Mouse (Mus musculus) right cerebral cortex, postnatal 25 days (tissue): Measurements from ENCODE around the gene Gpsm2.

Experiments used
- DNase-seq: peaks from one replicate; pipeline ENCODE4 v3.0.0; 2022

Gpsm2 gene

DNA sequence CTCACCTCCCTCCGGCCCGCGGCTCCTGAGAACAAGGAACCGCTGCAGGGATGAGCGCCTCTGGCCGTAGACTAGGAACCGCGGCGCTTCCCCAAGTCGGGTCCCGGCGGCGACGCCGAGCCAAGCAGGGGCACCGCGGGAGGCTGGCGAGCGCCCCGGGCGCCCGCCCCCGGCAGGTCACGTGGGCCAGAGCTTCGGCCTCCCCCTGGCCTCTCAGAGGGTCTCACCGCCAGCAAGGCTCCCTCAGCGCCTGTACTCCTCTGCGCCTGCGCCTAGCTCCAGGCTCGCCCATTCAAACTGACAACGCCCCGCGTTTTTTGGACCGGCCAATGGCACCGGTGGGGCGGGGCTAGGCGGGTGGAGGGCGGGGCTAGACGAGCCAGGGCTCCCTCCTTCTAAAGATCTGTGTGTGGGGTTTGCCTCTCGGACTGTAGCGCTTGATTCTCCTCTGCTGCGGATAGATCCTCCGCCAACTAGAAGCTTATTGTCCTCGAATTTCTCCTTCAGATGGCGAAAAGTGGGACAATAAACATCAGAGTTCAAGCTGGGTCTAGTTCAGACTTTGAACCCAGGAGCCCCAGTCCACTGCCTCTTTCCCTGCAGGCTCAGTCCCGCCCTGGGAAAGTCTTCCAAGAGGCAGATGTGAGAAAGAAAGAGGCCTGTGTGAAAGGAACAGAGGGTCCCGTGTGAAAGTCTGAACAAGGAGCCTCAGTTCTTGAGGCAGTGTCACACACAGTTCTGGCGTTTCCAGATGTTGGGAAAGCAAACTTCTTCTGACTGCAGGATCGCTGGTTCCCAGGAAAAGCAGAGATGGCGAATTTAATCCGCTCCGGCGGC, at the start of gene Gpsm2:
Gpsm2 (minus strand) TSS at position 274 of the 837 bp plus-strand sequence.
- DNase-seq = peak; percentile 95

DNA sequence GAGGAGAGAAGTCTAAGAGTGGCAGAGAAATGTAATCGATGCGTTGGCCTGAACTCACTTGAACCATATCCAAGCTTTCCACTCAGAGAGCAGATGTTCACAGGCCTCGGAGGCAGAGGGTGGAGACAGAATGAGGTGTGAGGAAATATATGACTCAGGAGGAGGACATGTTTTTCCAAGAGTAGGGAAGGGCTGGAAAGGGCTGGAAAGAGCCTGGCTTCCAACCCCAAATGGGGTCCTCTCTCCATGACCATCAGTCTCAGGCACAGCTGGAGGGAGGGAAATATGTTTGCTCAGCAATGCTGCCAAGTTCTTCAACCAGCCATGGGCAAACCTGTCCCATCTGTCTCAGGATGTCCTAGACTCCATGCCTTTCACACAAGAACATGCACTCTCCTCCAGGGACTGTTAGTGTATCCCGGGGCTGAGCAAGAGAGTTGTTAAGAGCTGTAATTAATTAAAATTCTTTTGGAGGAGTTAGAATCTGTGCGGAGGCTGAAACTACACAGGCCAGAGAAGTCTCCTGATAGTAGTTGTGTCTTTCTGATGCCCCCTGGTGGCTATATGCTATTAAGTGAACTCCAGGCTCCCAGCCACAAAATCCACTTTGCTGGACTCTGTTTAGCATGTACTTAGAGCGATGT, 48.7 kb upstream of the Gpsm2 start:
- DNase-seq = peak; percentile 40

DNA sequence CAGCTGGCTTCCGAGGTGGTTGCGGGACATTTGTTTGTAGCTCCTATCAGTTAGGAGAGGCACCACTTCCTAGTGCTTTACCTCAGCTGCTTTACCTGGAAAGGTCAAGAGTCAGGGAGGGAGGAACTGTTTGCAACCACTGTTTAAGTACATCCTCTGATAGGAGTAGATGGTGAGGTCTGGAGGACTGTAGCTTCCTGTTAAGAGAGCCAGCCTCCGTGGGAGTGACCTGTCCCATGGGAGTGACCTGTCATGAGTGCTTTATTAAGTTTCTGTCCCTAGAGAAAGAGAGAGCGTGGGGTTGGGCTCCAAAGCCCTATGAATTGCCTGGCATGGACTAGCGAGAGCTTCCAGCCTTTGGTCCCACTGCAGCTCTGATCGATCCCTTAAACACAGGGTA, 47.4 kb upstream of the Gpsm2 start:
- no peak for DNase-seq

DNA sequence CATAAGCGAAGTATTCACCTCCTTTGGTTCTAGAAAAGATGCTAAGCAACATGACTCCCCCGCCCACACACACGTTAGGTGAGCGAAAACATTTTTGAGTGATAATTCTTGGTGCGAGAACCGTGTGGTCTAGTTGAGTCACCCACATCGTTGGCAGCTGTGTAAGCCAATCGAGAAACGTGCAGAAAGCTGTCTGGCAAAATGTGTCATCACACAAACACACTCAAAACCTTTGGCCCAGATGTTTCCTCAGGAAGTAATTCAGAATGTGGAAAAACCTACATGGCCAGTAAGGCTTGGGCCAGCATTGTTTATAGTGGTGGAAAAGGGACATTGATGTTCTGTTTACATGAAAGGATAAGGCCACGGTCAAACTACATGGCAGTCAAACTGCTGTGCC, 45.3 kb upstream of the Gpsm2 start:
- DNase-seq = no peak

DNA sequence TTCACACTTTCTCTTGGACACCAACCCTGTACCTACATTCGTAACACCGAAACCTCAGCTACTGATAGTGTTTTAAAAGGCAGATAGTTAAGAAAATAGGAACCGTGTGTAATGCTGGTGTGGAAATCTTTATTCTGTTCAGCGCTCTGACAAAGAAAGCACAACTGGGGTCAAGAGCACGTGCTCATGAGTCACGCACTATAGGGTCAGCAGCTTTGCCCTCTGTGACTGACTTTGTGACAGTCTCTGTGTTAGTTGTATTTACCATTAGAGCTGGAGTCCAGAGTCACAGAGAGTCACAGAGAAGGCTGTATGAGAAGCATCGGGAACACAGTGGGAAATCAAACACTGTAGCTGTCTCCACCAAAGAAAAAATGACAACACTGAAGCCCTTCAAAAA, 44.8 kb upstream of the Gpsm2 start:
- no peak for DNase-seq

DNA sequence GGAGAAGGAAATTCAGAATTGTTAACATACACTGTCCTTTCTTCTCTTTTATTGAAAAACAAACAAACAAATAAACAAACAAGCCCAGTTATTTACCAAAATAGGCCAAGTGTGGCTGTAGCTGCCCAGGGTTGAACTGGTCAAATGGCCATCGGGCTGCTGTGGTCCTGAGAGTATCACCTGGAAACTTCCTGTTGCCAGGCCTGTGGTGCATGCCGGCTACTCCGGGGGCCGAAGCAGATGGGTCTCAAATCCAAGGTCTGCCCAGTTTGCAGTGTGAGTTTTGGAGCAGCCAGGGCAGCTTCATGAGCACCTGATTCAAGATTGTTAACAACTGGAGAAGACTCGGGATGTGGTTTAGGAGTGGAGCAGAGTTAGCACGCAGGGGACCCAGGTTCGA, 43.4 kb upstream of the Gpsm2 start:
- no peak for DNase-seq

DNA sequence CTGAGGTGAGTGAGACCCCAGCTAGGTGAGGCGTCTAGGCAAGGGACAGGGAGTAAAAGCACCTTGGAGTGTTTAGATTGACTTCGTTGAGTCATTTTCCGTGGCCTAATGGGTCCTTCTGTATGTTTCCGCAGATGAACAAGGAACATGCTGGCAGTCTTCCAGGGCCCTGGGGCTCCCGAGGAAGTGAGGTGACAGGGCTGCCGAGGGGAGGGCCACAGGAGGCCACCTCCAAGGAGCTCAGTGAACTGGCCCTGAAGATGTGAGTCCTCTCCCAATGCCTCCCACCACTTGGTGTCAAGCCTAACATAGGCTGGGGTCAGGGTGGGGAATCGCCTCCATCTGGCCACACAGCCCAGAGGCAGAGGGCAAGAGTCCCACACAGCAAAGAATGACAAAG, 42.9 kb upstream of the Gpsm2 start:
- DNase-seq = no peak

DNA sequence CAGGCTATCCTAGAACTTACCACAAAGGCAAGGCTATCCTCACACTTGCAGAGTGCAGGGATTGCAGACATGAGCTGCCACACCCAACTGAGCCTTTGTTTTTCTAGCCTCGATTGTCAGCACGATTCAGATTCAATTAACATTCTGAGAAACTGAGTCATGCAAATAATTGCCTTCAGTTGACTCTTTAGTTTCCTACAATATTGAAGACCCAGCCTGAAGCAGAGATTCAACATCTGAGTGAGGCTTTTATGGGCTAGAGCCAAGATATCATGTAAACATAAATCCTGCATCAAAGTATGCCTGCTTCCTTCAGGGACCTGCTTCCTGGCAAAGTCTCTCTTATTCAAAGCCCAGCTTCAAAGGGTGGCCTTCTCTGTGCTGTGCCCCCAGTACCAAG, 41.6 kb upstream of the Gpsm2 start:
- no peak for DNase-seq

DNA sequence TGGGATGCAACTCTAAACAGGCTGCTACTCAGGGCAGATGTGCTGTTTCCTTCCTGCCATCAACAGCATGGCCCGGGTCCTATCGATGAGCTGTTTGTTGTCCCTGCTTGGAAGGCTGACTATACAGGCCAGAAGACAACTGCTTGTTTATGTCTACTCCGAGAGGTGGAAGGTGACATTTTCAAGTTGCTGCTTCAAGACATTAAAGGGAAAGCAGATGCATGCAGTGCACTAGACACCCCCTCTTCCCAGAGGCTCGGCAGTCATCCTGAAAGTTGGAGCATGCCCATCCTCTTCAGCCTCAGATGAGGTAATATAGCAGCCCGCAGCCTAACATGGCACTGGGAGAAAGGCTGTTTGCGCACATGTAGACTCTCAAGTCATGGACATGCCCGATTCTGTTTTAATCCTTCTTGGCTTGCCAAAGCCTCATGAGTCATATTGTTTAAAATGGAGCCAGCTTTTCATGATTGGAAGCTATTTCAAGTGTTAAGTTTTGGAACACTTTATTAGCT, 40.5 kb upstream of the Gpsm2 start:
- peak; percentile 54 for DNase-seq

DNA sequence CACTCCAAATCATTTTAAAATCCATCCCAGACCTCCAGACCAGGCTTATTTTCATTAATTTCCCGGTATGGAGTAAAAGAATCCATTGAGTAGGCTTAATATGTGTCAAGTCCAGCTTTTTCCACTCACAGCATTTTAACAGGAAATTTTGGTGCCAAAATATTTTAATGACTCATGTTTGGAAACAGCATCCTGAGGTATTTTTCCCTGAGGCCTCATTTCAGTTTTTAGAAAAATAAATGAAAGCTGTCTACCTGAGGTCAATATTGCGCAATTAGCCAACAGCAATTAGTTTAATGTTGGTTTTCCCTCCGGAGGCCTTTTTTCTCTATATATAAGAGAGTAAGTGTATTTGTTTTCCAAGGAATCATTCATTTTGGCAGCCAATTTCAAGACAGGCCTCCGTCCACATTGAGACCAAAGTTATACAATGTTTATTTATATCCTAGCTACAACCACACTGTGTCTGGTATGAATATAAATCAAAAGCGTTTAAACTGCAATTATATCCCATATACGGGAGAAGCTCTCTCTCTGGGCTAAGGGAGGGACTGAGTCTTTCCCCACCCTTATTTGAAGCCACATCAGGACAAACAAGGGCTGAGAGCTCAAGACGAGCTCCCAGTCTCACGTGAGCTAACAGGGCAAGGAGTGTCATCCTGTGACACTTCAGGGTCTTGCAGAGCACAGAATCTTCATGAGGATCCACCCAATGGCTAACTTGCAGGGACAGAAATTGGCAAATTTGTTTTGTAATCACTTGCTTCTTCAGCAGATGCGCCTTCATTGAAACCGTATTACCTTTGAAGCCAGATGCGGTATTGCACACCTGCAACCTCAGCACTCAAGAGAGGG, 37.7 kb upstream of the Gpsm2 start:
- DNase-seq = no peak

DNA sequence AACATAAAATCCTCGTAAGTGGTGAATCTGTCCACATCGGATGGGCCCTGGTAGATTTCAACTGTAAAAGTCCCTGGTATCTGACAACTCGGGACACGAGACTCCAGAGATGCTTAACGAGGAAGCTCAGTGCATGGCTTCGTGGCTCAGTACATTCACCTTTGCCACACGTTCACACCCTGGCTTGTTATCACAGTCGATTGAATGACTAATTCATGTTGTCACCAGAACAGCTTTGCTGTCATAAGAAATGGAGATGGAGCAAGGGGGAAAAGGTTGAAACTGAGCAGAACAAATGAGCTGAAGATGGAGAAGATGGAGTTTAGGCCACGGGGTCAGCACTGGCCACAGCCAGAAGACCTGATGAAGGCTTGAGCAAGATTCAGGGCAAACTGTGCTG, 35.5 kb upstream of the Gpsm2 start:
- no peak for DNase-seq

DNA sequence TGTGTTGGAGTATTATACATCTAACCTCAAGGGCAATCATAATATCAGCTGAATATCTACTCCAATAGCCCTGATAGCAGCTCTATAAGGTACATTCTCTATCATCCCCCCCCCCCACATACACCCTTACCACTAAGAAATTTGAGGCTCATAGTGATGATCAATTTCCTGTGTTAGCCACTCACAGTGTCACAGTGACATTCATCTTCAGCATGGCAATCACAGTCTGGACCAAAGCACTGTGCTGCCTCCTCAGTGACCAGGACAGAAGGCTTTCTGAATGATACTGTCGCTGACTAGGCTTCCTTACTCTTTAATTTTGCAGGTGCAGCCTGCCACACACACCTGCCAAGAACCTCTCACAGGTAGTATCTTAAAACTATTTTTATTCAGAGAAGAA, 34.0 kb upstream of the Gpsm2 start:
- no peak for DNase-seq

DNA sequence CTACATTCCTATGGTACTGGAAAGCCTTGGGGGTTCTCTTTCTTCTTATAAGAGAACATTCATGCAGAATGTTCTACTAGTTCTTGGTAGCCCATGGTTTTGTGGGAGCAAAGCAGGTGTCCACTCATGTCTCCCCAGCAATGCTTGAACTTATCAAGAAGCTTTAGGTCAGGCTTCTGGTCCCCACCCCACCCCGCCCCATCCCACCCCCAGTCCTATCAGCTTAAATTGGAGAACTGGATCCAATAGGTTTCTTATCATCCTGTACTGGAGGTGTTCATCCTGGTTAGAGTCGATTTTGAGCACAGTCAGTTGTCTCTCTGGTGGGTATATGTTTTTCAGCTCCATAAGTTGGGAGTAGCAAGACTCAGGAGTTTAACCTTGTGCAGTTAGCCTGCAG, 33.4 kb upstream of the Gpsm2 start:
- no peak for DNase-seq

DNA sequence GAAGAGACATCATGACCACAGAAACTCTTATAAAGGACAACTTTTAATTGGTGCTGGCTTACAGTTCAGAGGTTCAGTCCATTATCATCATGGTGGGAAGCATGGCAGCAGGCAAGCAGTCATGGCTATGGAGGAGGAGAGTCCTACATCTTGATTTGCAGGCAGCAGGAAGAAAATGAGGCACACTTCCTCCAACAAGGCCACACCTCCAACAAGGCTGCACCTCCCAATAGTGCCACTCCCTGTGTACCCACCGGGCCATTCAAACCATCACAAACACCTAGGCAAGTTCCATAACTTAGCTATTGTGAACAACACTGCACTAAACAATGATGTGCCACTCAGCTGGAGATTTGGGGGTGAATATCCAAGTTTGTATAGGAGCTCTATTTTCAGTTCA, 32.4 kb upstream of the Gpsm2 start:
- no peak for DNase-seq

DNA sequence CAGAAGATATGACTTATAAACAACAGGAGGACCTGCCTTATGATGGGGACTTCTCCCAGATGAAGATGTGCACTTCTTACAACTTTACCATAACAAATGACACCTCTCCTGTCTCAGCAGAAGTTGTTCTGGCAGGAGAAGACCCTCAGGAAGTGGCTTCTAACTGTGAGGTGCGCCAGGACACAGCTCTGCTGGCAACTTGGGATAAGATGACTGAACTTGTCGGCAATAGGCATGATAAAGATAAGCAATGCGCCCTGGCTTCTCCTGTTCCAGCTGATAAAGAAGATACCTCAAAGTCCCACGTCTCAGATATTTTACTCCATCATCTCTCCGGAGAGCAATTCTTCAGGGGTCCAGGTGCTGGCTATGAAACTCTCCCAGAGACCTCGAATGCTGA, 29.6 kb upstream of the Gpsm2 start:
- no peak for DNase-seq

DNA sequence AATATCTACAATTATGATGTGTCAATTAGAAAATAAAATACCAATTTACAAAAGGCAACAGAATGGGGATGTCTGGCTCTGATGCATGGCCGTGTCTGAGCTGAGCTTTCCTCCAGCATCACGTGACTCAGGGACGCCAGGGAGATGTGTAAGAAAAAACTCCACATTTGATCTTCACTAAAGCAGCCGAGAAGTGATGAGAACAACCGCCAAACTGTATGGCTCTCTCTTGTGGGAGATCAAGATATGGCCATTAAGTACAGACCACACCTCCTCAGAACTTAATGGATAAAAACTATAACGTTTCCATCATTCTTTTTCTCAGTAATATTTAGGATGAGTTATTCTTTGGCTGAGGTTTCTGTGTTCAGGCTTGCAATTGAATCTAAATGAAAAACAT, 29.0 kb upstream of the Gpsm2 start:
- DNase-seq = no peak

DNA sequence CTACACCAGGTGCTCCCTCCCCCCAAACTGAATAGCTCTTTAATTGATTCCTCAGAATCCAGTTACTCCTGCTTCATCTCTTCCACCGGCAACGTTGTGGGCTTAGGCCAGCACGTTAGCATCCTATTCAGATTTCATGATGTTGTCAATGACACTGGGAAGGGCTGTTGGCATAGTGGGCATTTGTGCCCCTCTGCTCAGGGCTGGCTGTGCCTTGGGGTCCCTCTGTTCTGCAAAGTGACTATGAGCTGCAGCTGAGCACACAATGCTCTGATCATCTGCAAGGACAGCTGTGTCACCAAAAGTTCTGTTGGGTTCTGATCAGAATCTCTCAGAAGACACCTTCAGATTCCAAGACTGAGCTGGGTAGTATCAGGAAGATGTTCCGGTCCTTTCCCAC, 22.0 kb upstream of the Gpsm2 start:
- no peak for DNase-seq

DNA sequence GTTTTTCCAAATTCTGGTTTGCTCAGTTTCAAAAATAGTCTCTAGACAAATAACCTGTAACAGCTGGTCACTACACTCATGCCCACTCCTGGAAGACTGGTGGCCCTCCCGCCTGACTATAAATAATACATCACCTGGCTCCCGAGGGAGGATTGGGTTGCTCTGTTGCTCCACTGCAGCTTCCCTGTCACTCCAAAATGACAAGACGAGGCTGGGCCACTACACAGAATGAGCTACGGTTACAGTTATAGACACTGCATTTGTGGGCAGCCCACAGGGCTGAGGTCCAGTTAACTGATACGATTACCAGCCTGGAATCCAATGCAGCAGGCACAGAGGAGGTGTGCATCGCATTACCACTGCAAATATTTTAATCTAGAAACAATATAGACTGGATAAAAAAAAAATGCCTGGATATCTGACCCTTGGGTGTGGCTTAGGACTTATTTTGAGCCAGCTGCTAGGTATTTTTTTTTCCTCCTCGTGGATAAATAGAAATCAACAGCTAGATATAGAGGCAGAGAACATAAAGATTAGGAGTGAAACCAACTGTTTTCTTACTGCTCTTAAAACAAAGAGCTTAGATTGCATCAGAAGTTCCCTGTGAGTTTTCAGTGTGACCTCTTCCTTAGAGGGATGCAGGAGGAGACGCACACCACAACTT, 17.1 kb upstream of the Gpsm2 start, which contains the start of gene Aknad1:
Aknad1 (plus strand) TSS at position 614 of the 664 bp plus-strand sequence.
- no peak for DNase-seq

DNA sequence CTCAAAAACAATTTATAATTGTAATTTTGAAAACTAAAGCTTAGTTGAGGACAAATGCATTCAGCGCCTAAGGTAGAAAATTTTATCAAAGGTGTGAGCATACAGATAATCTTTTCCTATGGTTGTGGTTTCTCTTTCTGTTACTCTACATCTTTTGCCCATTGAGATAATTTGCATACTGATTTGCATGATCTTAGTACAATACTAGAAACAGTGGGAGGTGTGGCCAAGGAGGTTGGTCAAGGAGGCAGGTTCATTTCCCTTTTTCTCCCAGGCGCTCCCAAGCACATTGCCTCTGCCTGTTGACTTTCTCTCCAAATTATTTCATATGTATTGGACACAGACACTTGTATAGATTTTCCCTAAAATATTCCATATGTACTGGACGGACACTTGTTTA, 15.7 kb upstream of the Gpsm2 start:
- no peak for DNase-seq

DNA sequence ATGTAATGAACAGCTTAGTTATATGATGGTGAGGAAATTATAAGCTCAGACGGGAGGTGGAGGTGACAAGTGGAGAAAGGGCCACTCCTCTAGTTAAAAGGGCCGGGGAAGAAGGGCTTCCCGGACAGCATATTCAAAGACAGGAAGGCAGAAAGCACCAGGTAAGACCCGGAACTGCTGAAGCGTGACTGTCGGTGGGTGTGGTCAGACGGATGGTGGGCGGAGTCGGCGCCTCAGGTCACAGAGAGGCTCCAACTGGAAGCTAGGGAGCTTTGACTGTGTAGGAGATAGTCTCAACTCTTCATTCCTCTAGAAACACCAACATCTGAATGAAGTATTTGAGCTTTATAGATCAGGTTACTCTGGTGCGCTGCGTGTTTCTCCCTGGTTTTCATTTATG, 8.2 kb upstream of the Gpsm2 start:
- DNase-seq = no peak

DNA sequence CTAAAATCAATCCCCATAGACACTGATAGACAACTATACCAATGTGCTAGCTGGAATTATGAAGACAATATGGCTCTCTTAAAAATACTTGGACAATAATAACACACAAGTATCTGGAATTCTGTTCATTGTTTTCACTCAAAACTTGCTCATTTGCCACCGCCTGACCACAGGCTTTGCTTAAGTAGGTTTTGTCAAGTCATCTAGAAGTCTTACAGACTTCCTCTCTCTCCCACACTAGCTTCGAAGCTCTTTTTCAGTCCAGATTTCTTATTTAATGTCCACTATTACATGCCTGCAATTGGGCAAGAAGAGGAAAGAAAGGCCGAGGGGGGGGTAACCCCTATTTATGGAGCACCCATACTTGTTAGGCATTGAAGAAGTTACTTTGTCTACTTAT, 5.7 kb upstream of the Gpsm2 start:
- no peak for DNase-seq

DNA sequence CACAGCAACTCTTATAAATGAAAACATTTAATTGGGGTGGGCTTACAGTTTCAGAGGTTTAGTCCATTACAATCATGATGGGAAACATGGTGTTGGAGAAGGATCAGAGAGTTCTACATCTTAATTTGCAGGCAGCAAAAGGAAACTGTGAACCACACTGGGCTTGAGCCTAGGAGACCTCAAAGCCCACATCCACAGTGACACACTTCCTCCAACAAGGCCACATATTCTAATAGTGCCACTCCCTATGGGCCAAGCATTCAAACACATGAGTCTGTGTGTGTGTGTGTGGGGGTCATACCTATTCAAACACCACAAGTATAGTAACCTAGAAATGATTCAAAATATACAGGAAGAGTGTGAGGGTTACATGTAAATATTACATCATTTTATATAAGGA, 5.2 kb upstream of the Gpsm2 start:
- no peak for DNase-seq

DNA sequence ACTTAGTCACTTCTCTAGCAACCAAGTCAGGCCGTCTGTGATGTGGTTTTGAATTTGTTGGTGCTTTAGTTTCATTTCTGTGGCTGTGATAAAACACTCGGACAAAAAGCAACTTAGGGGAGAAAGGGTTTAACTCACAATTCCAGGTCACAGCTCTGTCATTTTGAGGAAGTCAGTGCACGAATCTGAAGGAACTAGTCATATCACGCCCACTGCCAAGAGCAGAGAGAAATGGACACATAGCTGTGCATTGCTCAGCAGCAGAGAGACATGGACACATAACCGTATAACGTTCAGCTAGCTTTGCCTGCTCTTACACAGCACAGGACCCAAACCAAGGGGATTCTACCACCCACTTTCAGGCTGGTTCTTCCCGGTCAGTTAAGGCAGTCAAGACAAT, 4.3 kb upstream of the Gpsm2 start:
- DNase-seq = no peak
